ENCODE assay signal across 1 mouse cellular context in the genomic region with DNA sequence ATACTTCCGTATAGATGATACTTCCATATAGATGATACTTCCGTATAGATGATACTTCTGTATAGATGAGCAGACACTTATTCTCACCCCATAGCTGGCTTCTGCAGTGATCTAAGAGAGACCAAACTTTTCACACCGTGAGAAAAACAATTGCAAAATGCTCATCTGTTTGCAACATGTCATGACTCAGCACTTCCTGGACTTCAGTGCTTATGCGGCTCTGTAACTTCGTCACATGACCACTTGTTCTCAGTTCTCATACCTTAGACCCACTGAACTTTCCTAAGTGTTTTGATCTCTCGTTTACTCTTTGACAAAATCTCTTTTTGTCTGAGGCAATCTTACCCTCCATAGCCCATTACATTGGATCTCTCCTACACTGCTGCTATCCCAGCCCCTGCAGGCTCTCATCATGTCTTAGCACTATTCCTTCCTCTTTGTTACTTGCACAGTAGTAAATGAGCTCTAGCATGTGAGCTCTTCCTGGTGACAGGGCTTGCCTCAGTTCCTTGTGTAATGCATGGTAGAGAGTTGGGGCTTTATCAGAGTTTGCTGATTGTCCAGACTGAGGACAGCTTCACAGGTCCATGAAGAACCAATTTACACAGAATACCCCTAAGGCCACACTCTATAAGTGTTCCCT.
TF ChIP-seq lines count a peak whose summit lies in the region.

No protein-coding gene starts in this region.

TF ChIP-seq in CH12.LX, 34 proteins besides CTCF, POLR2A, EP300 and RAD21 (continued from another document):
- TF ChIP-seq BHLHE40 (IDR thresholded peaks at IDR 0.05; ENCODE audit: low read depth, low read length) (peak; percentile 49; the same call in 1 of the 2 replicates), MAZ (IDR thresholded peaks at IDR 0.05; ENCODE audit: low read depth, low read length) (no peak), GABPA (IDR thresholded peaks at IDR 0.05; ENCODE audit: insufficient replicate concordance, low read depth, low read length) (no peak), MAFK (IDR thresholded peaks at IDR 0.05; ENCODE audit: insufficient replicate concordance, low read length) (peak; percentile 95), CHD1 (IDR thresholded peaks at IDR 0.05; ENCODE audit: low read depth, low read length) (no peak), KAT2A (IDR thresholded peaks at IDR 0.05; ENCODE audit: insufficient replicate concordance, low read length) (no peak), USF1 (IDR thresholded peaks at IDR 0.05; ENCODE audit: low read depth, low read length) (peak; percentile 58), ELF1 (IDR thresholded peaks at IDR 0.05; ENCODE audit: low read depth, low read length) (peak; percentile 59), MXI1 (IDR thresholded peaks at IDR 0.05; ENCODE audit: low read depth, low read length) (no peak), ETS1 (conservative IDR thresholded peaks at IDR 0.05; ENCODE audit: low read depth, low read length) (no peak; the same call in 1 of the 2 replicates), SMC3 (IDR thresholded peaks at IDR 0.05; ENCODE audit: low read depth, low read length) (no peak), HCFC1 (IDR thresholded peaks at IDR 0.05; ENCODE audit: low read depth, low read length) (no peak)
